10 mouse cellular contexts compared by ENCODE assay signal in genomic region chr19:45081841-45082550, GRCm38 (mm10). TPM values are rescaled to one million over a fixed set of nuclear protein-coding genes. Genes with fewer than 3 reads are reported as not detected.
DNase-seq lines count a peak whose midpoint lies in the region; ATAC-seq and TF ChIP-seq lines count a peak whose summit lies in the region.
"Had no signal": no experiment of that assay in that cellular context is flagged by ENCODE, and none has a peak within 500 bp of the region (broad histone marks: within the 10 kb centered on the region; RNA-seq: fewer than 3 reads in every experiment).

No protein-coding gene starts in this region.

- H3K36me3 ChIP-seq in intestine, postnatal 0 days (ENCODE audit: control insufficient read depth, insufficient read depth), result no peaks in the 10 kb centered on the region
- no peaks in the 10 kb centered on the region for H3K36me3 ChIP-seq in intestine, embryonic 16.5 days (ENCODE audit: control insufficient read depth, insufficient read depth, low read length)
- H3K36me3 ChIP-seq in small intestine, adult 2 months (ENCODE audit: control insufficient read depth, insufficient read depth, low read length), result no peaks in the 10 kb centered on the region
- H3K36me3 ChIP-seq: embryonic facial prominence, embryonic 12.5 days; limb, embryonic 12.5 days had no signal

- no peaks in the 10 kb centered on the region for H3K9me3 ChIP-seq in intestine, postnatal 0 days (ENCODE audit: control insufficient read depth)
- H3K9me3 ChIP-seq in intestine, embryonic 16.5 days (ENCODE audit: control insufficient read depth, low read length), result no peaks in the 10 kb centered on the region
- H3K9me3 ChIP-seq: embryonic facial prominence, embryonic 12.5 days; limb, embryonic 12.5 days had no signal

- peak; percentile 67 for TF ChIP-seq CTCF in intestine, postnatal 0 days (IDR thresholded peaks at IDR 0.05; ENCODE audit: low read depth)
- TF ChIP-seq CTCF in small intestine, adult 2 months (IDR thresholded peaks at IDR 0.05; ENCODE audit: extremely low read depth, insufficient read length, insufficient replicate concordance, low read depth, low read length), result peak; percentile 57; the same call in 1 of the 2 replicates

- H3K4me3 ChIP-seq in intestine, postnatal 0 days (ENCODE audit: low read depth, low read length), result no peak overlapping the region
- no peak overlapping the region for H3K4me3 ChIP-seq in intestine, embryonic 16.5 days (ENCODE audit: low read length)
- H3K4me3 ChIP-seq in small intestine, adult 2 months (ENCODE audit: low read depth, low read length), result no peak overlapping the region
- H3K4me3 ChIP-seq: embryonic facial prominence, embryonic 12.5 days; limb, embryonic 12.5 days had no signal

- ATAC-seq in intestine, postnatal 0 days, result no peak
- ATAC-seq in intestine, embryonic 16.5 days, result no peak

- no peak overlapping the region for H3K9ac ChIP-seq in intestine, postnatal 0 days (ENCODE audit: low read depth, low read length)
- H3K9ac ChIP-seq in intestine, embryonic 16.5 days (ENCODE audit: low read depth, low read length), result no peak overlapping the region
- H3K9ac ChIP-seq: embryonic facial prominence, embryonic 12.5 days; limb, embryonic 12.5 days had no signal

- DNase-seq in urinary bladder, postnatal 36 days (ENCODE audit: low spot score in 2 of 2), result peak; percentile 43 to 54
- no peak for DNase-seq in urinary bladder, postnatal 10 days (ENCODE audit: low spot score)
- peak; percentile 61 for DNase-seq in cerebellum, adult 9-10 months
- DNase-seq in kidney, postnatal 25 days, result peak; percentile 57 to 71
- no peak for DNase-seq in right cerebral cortex, adult 18-20 months

- no peak for TF ChIP-seq POLR2A in small intestine, adult 2 months (IDR thresholded peaks at IDR 0.05; ENCODE audit: low read depth, low read length)

- H3K27me3 ChIP-seq in intestine, postnatal 0 days (replicated peaks; ENCODE audit: control insufficient read depth, insufficient read depth, low read length), result peaks cover 55% of the 10 kb centered on the region
- H3K27me3 ChIP-seq in intestine, embryonic 16.5 days (replicated peaks; ENCODE audit: control insufficient read depth, insufficient read depth, low read length), result peaks cover 67% of the 10 kb centered on the region
- peaks cover 47% of the 10 kb centered on the region for H3K27me3 ChIP-seq in small intestine, adult 2 months (ENCODE audit: control insufficient read depth, insufficient read depth, low read length)

- no peak overlapping the region for H3K27ac ChIP-seq in intestine, postnatal 0 days (ENCODE audit: low read depth, low read length)
- H3K27ac ChIP-seq in intestine, embryonic 16.5 days (ENCODE audit: low read length), result no peak overlapping the region
- no peak overlapping the region for H3K27ac ChIP-seq in small intestine, adult 2 months (ENCODE audit: insufficient read depth, low read depth, low read length)
- H3K27ac ChIP-seq: embryonic facial prominence, embryonic 12.5 days; limb, embryonic 12.5 days had no signal

- 15% methylated on average over 11 of the region's 11 CpGs for whole genome bisulfite sequencing in intestine, postnatal 0 days
- WGBS in intestine, embryonic 16.5 days, result 19% methylated on average over 11 of the region's 11 CpGs
- WGBS in small intestine, adult 2 months, result 15% methylated on average over 11 of the region's 11 CpGs

- no peak overlapping the region for H3K4me2 ChIP-seq in intestine, postnatal 0 days (replicated peaks; ENCODE audit: low read depth)
- no peak overlapping the region for H3K4me2 ChIP-seq in intestine, embryonic 16.5 days (ENCODE audit: low read depth, low read length)

- peaks cover 3% of the 10 kb centered on the region; the same call in 1 of the 2 replicates for H3K4me1 ChIP-seq in intestine, postnatal 0 days (replicated peaks; ENCODE audit: control insufficient read depth, insufficient read depth, low read length)
- peaks cover 28% of the 10 kb centered on the region for H3K4me1 ChIP-seq in intestine, embryonic 16.5 days (ENCODE audit: control insufficient read depth, insufficient read depth, low read length)
- peaks cover 7% of the 10 kb centered on the region for H3K4me1 ChIP-seq in small intestine, adult 2 months (ENCODE audit: control insufficient read depth, insufficient read depth, insufficient read length, low read length)

RNA-seq across cellular contexts. Expression of gene Kazald1, which starts 7.0 kb away (rescaled TPM):
- 1.2 and 2.1 TPM in 2 replicates for polyA plus RNA-seq in intestine, postnatal 0 days (2015; fragmentation: Nextera tagmentation; extraction: Ambion mirVana)
- 2.0 and 2.1 TPM in 2 replicates for polyA plus RNA-seq in intestine, embryonic 16.5 days (2015; fragmentation: Nextera tagmentation; extraction: Ambion mirVana)
- 2.2 and 2.4 TPM in 2 replicates for polyA plus RNA-seq in small intestine, adult 2 months (2012; rRNA removed)

RNA-seq across cellular contexts. Expression of gene Sfxn3, which starts 34.7 kb away (rescaled TPM):
- 15.1 and 17.5 TPM in 2 replicates for polyA plus RNA-seq in intestine, postnatal 0 days (2015; fragmentation: Nextera tagmentation; extraction: Ambion mirVana)
- 16.5 and 18.2 TPM in 2 replicates for polyA plus RNA-seq in intestine, embryonic 16.5 days (2015; fragmentation: Nextera tagmentation; extraction: Ambion mirVana)
- polyA plus RNA-seq in small intestine, adult 2 months (2012; rRNA removed), result 8.8 and 9.5 TPM in 2 replicates

RNA-seq across cellular contexts. Expression of gene Pdzd7, which starts 36.5 kb away (rescaled TPM):
- 0.22 and 0.37 TPM in 2 replicates for polyA plus RNA-seq in intestine, postnatal 0 days (2015; fragmentation: Nextera tagmentation; extraction: Ambion mirVana)
- 0.43 and 0.49 TPM in 2 replicates for polyA plus RNA-seq in intestine, embryonic 16.5 days (2015; fragmentation: Nextera tagmentation; extraction: Ambion mirVana)
- 0.29 and 1.2 TPM in 2 replicates for polyA plus RNA-seq in small intestine, adult 2 months (2012; rRNA removed)

Comparison
In these comparisons a context has a peak if more than half of its experiments do, and no peak if none do; other contexts are left out.
1. DNase-seq: peak in urinary bladder, postnatal 36 days (2 of 2), cerebellum, adult 9-10 months (single experiment) and kidney, postnatal 25 days (2 of 2); none in urinary bladder, postnatal 10 days (single experiment) and right cerebral cortex, adult 18-20 months (single experiment).